Mouse (Mus musculus) lung, embryonic 16.5 days (tissue): Measurements from ENCODE around the gene Rpp25l. TPM values are rescaled to one million over a fixed set of nuclear protein-coding genes. Genes with fewer than 3 reads are reported as not detected.
A peak's percentile ranks its signal among the peaks of the same experiment; 100 is the strongest.

Experiments
- ATAC-seq: fragments of 200-750 bp; cut with Nextera tagmentation; 2 replicates; pipeline ENCODE4 v1.8.0; 2017; ENCODE audit warnings: low read depth, mild to moderate bottlenecking, moderate library complexity
- H3K27ac ChIP-seq: fragments of 300-500 bp; sonication (generic); 2 replicates; pipeline ENCODE4 v1.5.1; 2014; ENCODE audit warnings: mild to moderate bottlenecking, control low read depth, low read length
- H3K27me3 ChIP-seq: fragments of 300-500 bp; sonication (generic); 2 replicates; pipeline ENCODE4 v1.6.1; 2014; ENCODE audit warnings: low read depth, low read length, mixed read lengths; ENCODE audit not compliant: control insufficient read depth, insufficient read depth
- H3K36me3 ChIP-seq: fragments of 300-500 bp; sonication (generic); 2 replicates; pipeline ENCODE4 v1.6.1; 2014; ENCODE audit warnings: low read length; ENCODE audit not compliant: control insufficient read depth, insufficient read depth
- H3K4me1 ChIP-seq: fragments of 300-500 bp; sonication (generic); replicated peaks from 2 replicates; pipeline ENCODE4 v1.6.1; 2014; ENCODE audit warnings: low read length, mixed read lengths; ENCODE audit not compliant: control insufficient read depth, insufficient read depth
- H3K4me2 ChIP-seq: fragments of 300-500 bp; sonication (generic); 2 replicates; pipeline ENCODE4 v1.6.1; 2014; ENCODE audit warnings: low read depth, low read length, control low read depth
- H3K4me3 ChIP-seq: fragments of 300-500 bp; sonication (generic); 2 replicates; pipeline ENCODE4 v1.5.1; 2014; ENCODE audit warnings: mild to moderate bottlenecking, low read length, control low read depth
- H3K9ac ChIP-seq: fragments of 300-500 bp; sonication (generic); 2 replicates; pipeline ENCODE4 v1.6.1; 2014; ENCODE audit warnings: low read length, control low read depth
- H3K9me3 ChIP-seq: fragments of 300-500 bp; sonication (generic); 2 replicates; pipeline ENCODE4 v1.6.1; 2016; ENCODE audit warnings: low read length; ENCODE audit not compliant: control insufficient read depth
- WGBS: fragments of 180-500 bp; shearing (Covaris S2); extraction: QIAGEN DNeasy Blood & Tissue Kit; methylation state at CpG from one replicate; pipeline ENCODE4 v1.1.7; 2014; 5-methylcytosine and 5-hydroxymethylcytosine counted together
- polyA plus RNA-seq: library from polyadenylated mRNA; unstranded; fragments of >200 nt; fragmentation: Nextera tagmentation; extraction: Ambion mirVana; gene quantifications from 2 replicates; pipeline ENCODE4 v1.2.1, GENCODE M21; 2015

Rpp25l gene
- polyA plus RNA-seq, 1 experiment from 2014 or later = 80.5 TPM

GRCm38 (mm10) chr4:41740380-41741157 is 27.2 kb upstream of the Rpp25l start:
- under 1% methylated on average over 48 of the region's 48 CpGs for WGBS
- Histone ChIP-seq H3K27ac (peak overlapping the region; percentile 86), H3K27me3 (no peaks in the 10 kb centered on the region), H3K4me1 (peaks cover 12% of the 10 kb centered on the region), H3K36me3 (peaks cover 5% of the 10 kb centered on the region), H3K9ac (peak overlapping the region; percentile 76), H3K4me2 (peak overlapping the region; percentile 92), H3K4me3 (peak overlapping the region; percentile 76), H3K9me3 (no peaks in the 10 kb centered on the region)
- ATAC-seq = peak; percentile 83

- 91% methylated on average over 13 of the region's 13 CpGs for WGBS
- Histone ChIP-seq H3K27me3 (no peaks in the 10 kb centered on the region), H3K4me1 (peaks cover 12% of the 10 kb centered on the region), H3K4me2 (no peak overlapping the region), H3K9me3 (no peaks in the 10 kb centered on the region), H3K36me3 (peaks cover 5% of the 10 kb centered on the region), H3K27ac (no peak overlapping the region), H3K4me3 (no peak overlapping the region), H3K9ac (no peak overlapping the region)
- ATAC-seq = no peak
These were observed 25.9 kb upstream of the Rpp25l start for GRCm38 (mm10) chr4:41739260-41739659.

- WGBS = 73% methylated on average over 1 of the region's 1 CpGs
These were observed 24.9 kb upstream of the Rpp25l start for GRCm38 (mm10) chr4:41738256-41738603.

GRCm38 (mm10) chr4:41737602-41738255 is 24.4 kb upstream of the Rpp25l start:
- peaks cover 8% of the 10 kb centered on the region for H3K27me3 ChIP-seq
- H3K4me3 ChIP-seq = no peak overlapping the region
- H3K4me2 ChIP-seq = no peak overlapping the region
- H3K27ac ChIP-seq = no peak overlapping the region
- H3K36me3 ChIP-seq = peaks cover 5% of the 10 kb centered on the region
- H3K9me3 ChIP-seq = no peaks in the 10 kb centered on the region
- no peak overlapping the region for H3K9ac ChIP-seq
- ATAC-seq = peak; percentile 34; the same call in 1 of the 2 replicates
- 32% methylated on average over 8 of the region's 8 CpGs for WGBS
- H3K4me1 ChIP-seq = peaks cover 12% of the 10 kb centered on the region

More at GRCm38 (mm10) chr4:41738256-41738603, 24.9 kb upstream of the Rpp25l start:
- Histone ChIP-seq H3K9me3 (no peaks in the 10 kb centered on the region), H3K36me3 (peaks cover 5% of the 10 kb centered on the region), H3K27ac (no peak overlapping the region), H3K4me2 (no peak overlapping the region), H3K27me3 (peaks cover 3% of the 10 kb centered on the region; the same call in 1 of the 2 replicates), H3K9ac (no peak overlapping the region), H3K4me3 (no peak overlapping the region), H3K4me1 (peaks cover 12% of the 10 kb centered on the region)
- no peak for ATAC-seq

GRCm38 (mm10) chr4:41731052-41731765 is 17.9 kb upstream of the Rpp25l start, which contains the start of gene Arid3c:
Arid3c (minus strand) TSS chr4:41731142.
- no peaks in the 10 kb centered on the region for H3K36me3 ChIP-seq
- ATAC-seq = peak; percentile 61
- H3K27me3 ChIP-seq = peaks cover 65% of the 10 kb centered on the region
- 0 out of 2 replicates have a peak, but pooled peaks cover 2% of the 10 kb centered on the region for H3K4me1 ChIP-seq
- H3K27ac ChIP-seq = no peak within 1 kb of the TSS
- H3K4me3 ChIP-seq = peak within 1 kb of the TSS; percentile 40
- peak within 1 kb of the TSS; percentile 49 for H3K9ac ChIP-seq
- WGBS = 2% methylated on average over 49 of the region's 50 CpGs
- no peaks in the 10 kb centered on the region for H3K9me3 ChIP-seq
- H3K4me2 ChIP-seq = peak within 1 kb of the TSS; percentile 63

- WGBS = 16% methylated on average over 20 of the region's 20 CpGs
- Histone ChIP-seq H3K27me3 (peaks cover 77% of the 10 kb centered on the region), H3K9me3 (no peaks in the 10 kb centered on the region), H3K27ac (no peak overlapping the region), H3K4me1 (peaks cover 7% of the 10 kb centered on the region), H3K36me3 (no peaks in the 10 kb centered on the region), H3K9ac (no peak overlapping the region), H3K4me2 (no peak overlapping the region), H3K4me3 (no peak overlapping the region)
- ATAC-seq = no peak
These were observed 13.7 kb upstream of the Rpp25l start for GRCm38 (mm10) chr4:41726826-41727621.

GRCm38 (mm10) chr4:41722918-41723351 is 9.6 kb upstream of the Rpp25l start, which contains the start of gene Dctn3:
Dctn3 (minus strand) TSS chr4:41723170.
- under 1% methylated on average over 27 of the region's 27 CpGs for WGBS
- H3K27me3 ChIP-seq = peaks cover 42% of the 10 kb centered on the region
- H3K36me3 ChIP-seq = peaks cover 5% of the 10 kb centered on the region; the same call in 1 of the 2 replicates
- H3K9me3 ChIP-seq = no peaks in the 10 kb centered on the region
- peaks cover 9% of the 10 kb centered on the region for H3K4me1 ChIP-seq
- no peak within 1 kb of the TSS for H3K27ac ChIP-seq
- peak within 1 kb of the TSS; percentile 85 for H3K9ac ChIP-seq
- peak within 1 kb of the TSS; percentile 79 for H3K4me3 ChIP-seq
- peak within 1 kb of the TSS; percentile 90 for H3K4me2 ChIP-seq
- peak; percentile 98 for ATAC-seq

- H3K4me1 ChIP-seq = peaks cover 13% of the 10 kb centered on the region
- H3K36me3 ChIP-seq = peaks cover 9% of the 10 kb centered on the region; the same call in 1 of the 2 replicates
- no peak for ATAC-seq
- no peak overlapping the region for H3K27ac ChIP-seq
- no peak overlapping the region for H3K4me2 ChIP-seq
- 71% methylated on average over 6 of the region's 6 CpGs for WGBS
- no peaks in the 10 kb centered on the region for H3K27me3 ChIP-seq
- H3K9me3 ChIP-seq = no peaks in the 10 kb centered on the region
- H3K4me3 ChIP-seq = no peak overlapping the region
- no peak overlapping the region for H3K9ac ChIP-seq
These were observed 3.5 kb upstream of the Rpp25l start for GRCm38 (mm10) chr4:41716834-41717233.
